Comparison of ENCODE assay signal across 19 mouse cellular contexts in the genomic region with DNA sequence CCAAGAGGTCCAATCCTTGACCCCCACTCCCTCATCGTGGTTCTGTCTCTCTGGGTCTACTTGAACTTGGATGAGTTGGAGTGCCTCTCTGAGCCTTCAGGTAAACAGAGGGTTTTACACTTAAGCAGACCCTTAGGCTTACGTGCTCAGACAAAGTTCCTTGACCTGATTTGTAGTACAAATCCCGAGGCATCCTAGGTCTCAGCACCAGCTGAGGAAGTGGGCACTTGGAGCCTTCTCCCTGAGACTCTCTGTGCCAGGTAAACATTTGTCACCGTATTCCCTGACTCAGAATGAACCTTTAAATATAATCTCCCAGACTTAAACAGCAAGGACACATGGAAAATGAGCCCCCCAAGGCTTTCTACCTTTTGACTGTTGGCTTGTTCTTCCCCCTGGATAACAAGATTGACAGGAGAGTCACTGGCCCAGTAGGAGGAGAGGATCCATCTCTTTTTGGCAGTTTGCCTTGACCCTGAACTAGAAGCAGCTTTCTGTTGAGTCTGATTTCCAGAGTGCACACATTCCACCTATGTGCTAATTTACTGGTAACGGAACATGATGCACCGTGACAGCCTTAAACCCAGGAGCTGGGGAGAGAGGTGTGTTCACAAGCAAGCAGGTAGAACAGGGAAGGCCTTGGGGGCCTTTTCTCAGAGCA. TPM values are rescaled to one million over a fixed set of nuclear protein-coding genes. Genes with fewer than 3 reads are reported as not detected.
DNase-seq lines count a peak whose midpoint lies in the region; ATAC-seq lines count a peak whose summit lies in the region.
"Had no signal": no experiment of that assay in that cellular context is flagged by ENCODE, and none has a peak within 500 bp of the region (broad histone marks: within the 10 kb centered on the region; RNA-seq: fewer than 3 reads in every experiment).

No protein-coding gene starts in this region.

- no peak overlapping the region for H3K9ac ChIP-seq in limb, embryonic 13.5 days
- no peak overlapping the region; the same call in 1 of the 2 replicates for H3K9ac ChIP-seq in embryonic facial prominence, embryonic 13.5 days
- H3K9ac ChIP-seq: forebrain, embryonic 15.5 days; hindbrain, embryonic 12.5 days; liver, embryonic 13.5 days had no signal

- peaks cover 3% of the 10 kb centered on the region; the same call in 1 of the 2 replicates for H3K9me3 ChIP-seq in limb, embryonic 13.5 days
- 0 out of 2 replicates have a peak, but pooled peaks cover 2% of the 10 kb centered on the region for H3K9me3 ChIP-seq in limb, embryonic 10.5 days (replicated peaks)
- no peaks in the 10 kb centered on the region for H3K9me3 ChIP-seq in embryonic facial prominence, embryonic 13.5 days
- H3K9me3 ChIP-seq: forebrain, embryonic 15.5 days; hindbrain, embryonic 12.5 days; liver, embryonic 13.5 days had no signal

- peaks cover 5% of the 10 kb centered on the region; the same call in 1 of the 2 replicates for H3K36me3 ChIP-seq in limb, embryonic 13.5 days
- no peaks in the 10 kb centered on the region for H3K36me3 ChIP-seq in limb, embryonic 10.5 days
- peaks cover 7% of the 10 kb centered on the region; the same call in 1 of the 2 replicates for H3K36me3 ChIP-seq in embryonic facial prominence, embryonic 13.5 days
- H3K36me3 ChIP-seq: forebrain, embryonic 15.5 days; hindbrain, embryonic 12.5 days; liver, embryonic 13.5 days had no signal

- peak; percentile 48 for DNase-seq in adrenal gland, adult 8-10 months
- DNase-seq in adrenal gland, adult 18-20 months (ENCODE audit: low spot score in 2 of 2), result no peak
- DNase-seq in limb, embryonic 10.5 days (ENCODE audit: low spot score), result no peak
- peak; percentile 35 to 58 for DNase-seq in cerebellum, adult 18-20 months
- DNase-seq in thymus, postnatal 14 days, result no peak
- DNase-seq: kidney, adult 9 months; kidney, postnatal 36 days; liver, embryonic 13.5 days; right cerebral cortex, adult 18-20 months; spleen, adult 18-20 months had no signal

- H3K4me2 ChIP-seq in limb, embryonic 13.5 days (replicated peaks), result peak overlapping the region; percentile 57
- peak overlapping the region; percentile 23; the same call in 1 of the 2 replicates for H3K4me2 ChIP-seq in embryonic facial prominence, embryonic 13.5 days
- H3K4me2 ChIP-seq: forebrain, embryonic 15.5 days; hindbrain, embryonic 12.5 days; liver, embryonic 13.5 days had no signal

- H3K4me3 ChIP-seq in limb, embryonic 13.5 days, result no peak overlapping the region
- no peak overlapping the region for H3K4me3 ChIP-seq in limb, embryonic 10.5 days
- H3K4me3 ChIP-seq in embryonic facial prominence, embryonic 13.5 days, result no peak overlapping the region
- H3K4me3 ChIP-seq: erythroblast, embryonic 14.5 days; forebrain, embryonic 15.5 days; hindbrain, embryonic 12.5 days; liver, embryonic 13.5 days had no signal

- no peak for ATAC-seq in limb, embryonic 13.5 days (ENCODE audit: low FRiP score, low read depth)
- ATAC-seq in embryonic facial prominence, embryonic 13.5 days (ENCODE audit: insufficient number of reproducible peaks, insufficient read depth, low FRiP score, low TSS enrichment, low read depth), result no peak
- no peak for ATAC-seq in megakaryocyte, adult 5-6 weeks (ENCODE audit: poor library complexity, severe bottlenecking)
- ATAC-seq: forebrain, embryonic 15.5 days; inflammation-experienced regulatory T-cells, adult 6 months; lung, postnatal 0 days had no signal

- H3K27ac ChIP-seq in limb, embryonic 13.5 days, result no peak overlapping the region
- no peak overlapping the region for H3K27ac ChIP-seq in limb, embryonic 10.5 days
- H3K27ac ChIP-seq in embryonic facial prominence, embryonic 13.5 days, result peak overlapping the region; percentile 45; the same call in 1 of the 2 replicates
- H3K27ac ChIP-seq: forebrain, embryonic 15.5 days; hindbrain, embryonic 12.5 days; liver, embryonic 13.5 days had no signal

- no peaks in the 10 kb centered on the region for H3K27me3 ChIP-seq in limb, embryonic 13.5 days
- no peaks in the 10 kb centered on the region for H3K27me3 ChIP-seq in limb, embryonic 10.5 days (ENCODE audit: low read depth, poor library complexity, severe bottlenecking)
- no peaks in the 10 kb centered on the region for H3K27me3 ChIP-seq in embryonic facial prominence, embryonic 13.5 days
- H3K27me3 ChIP-seq: CH12.LX; forebrain, embryonic 15.5 days; hindbrain, embryonic 12.5 days had no signal

- WGBS in limb, embryonic 13.5 days, result 76% methylated on average over 6 of the region's 6 CpGs
- 91% methylated on average over 6 of the region's 6 CpGs for whole genome bisulfite sequencing in limb, embryonic 10.5 days
- WGBS in embryonic facial prominence, embryonic 13.5 days, result 57% methylated on average over 6 of the region's 6 CpGs

- peaks cover 30% of the 10 kb centered on the region for H3K4me1 ChIP-seq in limb, embryonic 13.5 days
- peaks cover 16% of the 10 kb centered on the region for H3K4me1 ChIP-seq in limb, embryonic 10.5 days
- H3K4me1 ChIP-seq in embryonic facial prominence, embryonic 13.5 days, result peaks cover 33% of the 10 kb centered on the region

RNA-seq across cellular contexts. Expression of a gene that starts 43.4 kb away (rescaled TPM):
- 100 to 1,000 TPM in 1 of 4 experiments, 10 to 100 TPM in 3; 79.4 to 105 (median 85.4) TPM for total RNA-seq in adrenal gland, adult 8-10 months (2022)
- total RNA-seq in adrenal gland, adult 18-20 months (2021), result 100 to 1,000 TPM in 1 of 2 experiments, 10 to 100 TPM in 1; 80.1 to 117 TPM
- polyA plus RNA-seq in limb, embryonic 13.5 days (2015; fragmentation: Nextera tagmentation; extraction: Ambion mirVana), result 30.7 and 35.6 TPM in 2 replicates
- polyA plus RNA-seq in limb, embryonic 10.5 days (2016; fragmentation: Nextera tagmentation; extraction: Ambion mirVana), result 31.4 and 33.9 TPM in 2 replicates
- 33.0 and 34.8 TPM in 2 replicates for polyA plus RNA-seq in embryonic facial prominence, embryonic 13.5 days (2015; fragmentation: Nextera tagmentation; extraction: Ambion mirVana)
- total RNA-seq in megakaryocyte, adult 5-6 weeks (2015), result 22.4 TPM in 2 replicates
- total RNA-seq in megakaryocyte, adult 5-6 weeks (2017), result 45.2 and 48.1 TPM in 2 replicates

Comparison
In these comparisons a context has a peak if more than half of its experiments do, and no peak if none do; other contexts are left out.
1. DNase-seq: peak in adrenal gland, adult 8-10 months (single experiment) and cerebellum, adult 18-20 months (2 of 2); none in adrenal gland, adult 18-20 months (0 of 2), limb, embryonic 10.5 days (single experiment) and thymus, postnatal 14 days (single experiment).